Mouse (Mus musculus) intestine, embryonic 15.5 days (tissue): ENCODE data around the gene Alg11. TPM values are rescaled to one million over a fixed set of nuclear protein-coding genes. Genes with fewer than 3 reads are reported as not detected.

Experiments used
- ATAC-seq: fragments of 200-750 bp; cut with Nextera tagmentation; 2 replicates; pipeline ENCODE4 v1.8.0; 2017; ENCODE audit warnings: moderate TSS enrichment, moderate library complexity
- H3K27ac ChIP-seq: fragments of 300-500 bp; sonication (generic); 2 replicates; pipeline ENCODE4 v1.5.1; 2015; ENCODE audit warnings: mild to moderate bottlenecking, inconsistent platforms
- H3K27me3 ChIP-seq: fragments of 300-500 bp; sonication (generic); replicated peaks from 2 replicates; pipeline ENCODE4 v1.6.1; 2015; ENCODE audit warnings: inconsistent platforms
- H3K36me3 ChIP-seq: fragments of 300-500 bp; sonication (generic); 2 replicates; pipeline ENCODE4 v1.6.1; 2015; ENCODE audit warnings: inconsistent platforms
- H3K4me1 ChIP-seq: fragments of 300-500 bp; sonication (generic); replicated peaks from 2 replicates; pipeline ENCODE4 v1.6.1; 2015; ENCODE audit warnings: inconsistent platforms
- H3K4me2 ChIP-seq: fragments of 300-500 bp; sonication (generic); replicated peaks from 2 replicates; pipeline ENCODE4 v1.6.1; 2015; ENCODE audit warnings: mild to moderate bottlenecking, inconsistent platforms
- H3K4me3 ChIP-seq: fragments of 300-500 bp; sonication (generic); replicated peaks from 2 replicates; pipeline ENCODE4 v1.5.1; 2015; ENCODE audit warnings: inconsistent platforms
- H3K9ac ChIP-seq: fragments of 300-500 bp; sonication (generic); 2 replicates; pipeline ENCODE4 v1.6.1; 2015; ENCODE audit warnings: inconsistent platforms
- H3K9me3 ChIP-seq: fragments of 300-500 bp; sonication (generic); 2 replicates; pipeline ENCODE4 v1.6.1; 2016; ENCODE audit warnings: inconsistent platforms
- WGBS: fragments of 180-500 bp; shearing (Covaris S2); methylation state at CpG from one replicate; pipeline ENCODE4 v1.1.7; 2015; 5-methylcytosine and 5-hydroxymethylcytosine counted together
- polyA plus RNA-seq: library from polyadenylated mRNA; unstranded; fragments of >200 nt; fragmentation: Nextera tagmentation; extraction: Ambion mirVana; gene quantifications from 2 replicates; pipeline ENCODE4 v1.2.1, GENCODE M21; 2015

The Alg11 gene
- polyA plus RNA-seq, 1 experiment from 2014 or later = 30.6 TPM

GRCm38 (mm10) chr8:22089226-22089625 lies 28.7 kb downstream of the Alg11 start:
- Histone ChIP-seq H3K4me2 (no peak overlapping the region), H3K27me3 (no peaks in the 10 kb centered on the region), H3K27ac (no peak overlapping the region), H3K9me3 (no peaks in the 10 kb centered on the region), H3K4me1 (no peaks in the 10 kb centered on the region), H3K4me3 (no peak overlapping the region), H3K9ac (no peak overlapping the region), H3K36me3 (no peaks in the 10 kb centered on the region)
- ATAC-seq = no peak
- 91% methylated on average over 4 of the region's 4 CpGs for WGBS

DNA sequence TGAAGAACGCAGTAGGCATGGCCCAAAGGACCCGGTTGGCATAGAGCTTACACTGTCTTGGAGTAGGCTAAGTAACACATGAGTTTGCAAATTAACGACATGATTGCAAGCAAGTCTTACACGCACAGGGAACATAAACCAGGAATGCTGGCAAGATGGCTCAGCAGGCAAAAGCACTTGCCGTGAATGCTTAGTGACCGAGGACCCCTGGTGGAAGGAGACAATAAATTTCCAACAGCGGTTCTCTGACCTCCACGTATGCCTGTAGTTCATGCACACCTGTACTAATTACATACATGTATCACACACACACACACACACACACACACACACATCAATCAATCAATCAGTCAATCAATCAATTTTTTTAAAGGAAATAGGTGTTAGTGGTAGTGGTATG lies 31.0 kb downstream of the Alg11 start:
- WGBS = 43% methylated on average over 8 of the region's 8 CpGs
- Histone ChIP-seq H3K9me3 (no peaks in the 10 kb centered on the region), H3K27ac (no peak overlapping the region), H3K4me3 (no peak overlapping the region), H3K4me1 (no peaks in the 10 kb centered on the region), H3K9ac (no peak overlapping the region), H3K4me2 (no peak overlapping the region), H3K27me3 (no peaks in the 10 kb centered on the region), H3K36me3 (no peaks in the 10 kb centered on the region)
- no peak for ATAC-seq

GRCm38 (mm10) chr8:22107020-22107419 lies 46.5 kb downstream of the Alg11 start:
- no peaks in the 10 kb centered on the region for H3K9me3 ChIP-seq
- WGBS = 75% methylated on average over 4 of the region's 4 CpGs
- no peaks in the 10 kb centered on the region for H3K4me1 ChIP-seq
- no peaks in the 10 kb centered on the region for H3K36me3 ChIP-seq
- H3K4me3 ChIP-seq = no peak overlapping the region
- no peaks in the 10 kb centered on the region for H3K27me3 ChIP-seq
- no peak overlapping the region for H3K4me2 ChIP-seq
- ATAC-seq = no peak
- H3K27ac ChIP-seq = no peak overlapping the region
- no peak overlapping the region for H3K9ac ChIP-seq

Other genes starting within 250 kb of the Alg11 start
- not detected in 2 replicates for gene Defb50, start 237.2 kb upstream of the Alg11 start, polyA plus RNA-seq
- gene Defb2, start 220.8 kb upstream of the Alg11 start, polyA plus RNA-seq = not detected in 2 replicates
- not detected in 2 replicates for gene Defb10, start 201.8 kb upstream of the Alg11 start, polyA plus RNA-seq
- not detected in 2 replicates for gene Defb9, start 175.3 kb upstream of the Alg11 start, polyA plus RNA-seq
- gene Defb11, start 154.3 kb upstream of the Alg11 start, polyA plus RNA-seq = not detected in 2 replicates
- gene Defb15, start 128.0 kb upstream of the Alg11 start, polyA plus RNA-seq = not detected in 2 replicates
- gene Defb35, start 122.4 kb upstream of the Alg11 start, polyA plus RNA-seq = not detected in 2 replicates
- not detected in 2 replicates for gene Defb13, start 114.0 kb upstream of the Alg11 start, polyA plus RNA-seq
- not detected in 2 replicates for gene Fam90a1a, start 102.0 kb upstream of the Alg11 start, polyA plus RNA-seq
- not detected in 2 replicates for gene Ccdc70, start 90.9 kb upstream of the Alg11 start, polyA plus RNA-seq
- 4.5 and 5.9 TPM in 2 replicates for gene Atp7b, start 416 bp upstream of the Alg11 start, polyA plus RNA-seq
- gene Nek5, start 64.3 kb downstream of the Alg11 start, polyA plus RNA-seq = 0.26 and 0.32 TPM in 2 replicates
- 4.6 and 5.0 TPM in 2 replicates for gene Nek3, start 105.7 kb downstream of the Alg11 start, polyA plus RNA-seq
- 34.0 and 40.7 TPM in 2 replicates for gene Ckap2, start 125.1 kb downstream of the Alg11 start, polyA plus RNA-seq
- 34.6 and 37.1 TPM in 2 replicates for gene Vps36, start 132.1 kb downstream of the Alg11 start, polyA plus RNA-seq
- 7.9 and 8.2 TPM in 2 replicates for gene Thsd1, start 166.6 kb downstream of the Alg11 start, polyA plus RNA-seq
- not detected in 2 replicates for gene Tpte, start 222.7 kb downstream of the Alg11 start, polyA plus RNA-seq